Mouse (Mus musculus) liver, embryonic 14.5 days (tissue): ENCODE measurements around the gene Lgals9. TPM values are rescaled to one million over a fixed set of nuclear protein-coding genes. Genes with fewer than 3 reads are reported as not detected.

Experiments used
- ATAC-seq: fragments of 200-750 bp; cut with Nextera tagmentation; 2 replicates; pipeline ENCODE4 v1.8.0; 2017; ENCODE audit warnings: moderate number of reproducible peaks, mild to moderate bottlenecking, moderate library complexity; ENCODE audit not compliant: insufficient read depth
- DNase-seq, 3 experiments: peaks; one replicate each; pipeline ENCODE4 v3.0.0-alpha.2; 2012 to 2013; ENCODE audit warnings: low read depth in 3 of 3, low spot score in 3 of 3
- H3K27ac ChIP-seq: fragments of 300-500 bp; sonication (generic); 2 replicates; pipeline ENCODE4 v1.5.1; 2014; ENCODE audit warnings: moderate library complexity, mild to moderate bottlenecking, control low read depth, inconsistent platforms
- H3K27me3 ChIP-seq: fragments of 300-500 bp; sonication (generic); 2 replicates; pipeline ENCODE4 v1.6.1; 2014; ENCODE audit warnings: mild to moderate bottlenecking, low read length, moderate library complexity; ENCODE audit not compliant: control insufficient read depth, insufficient read depth
- H3K36me3 ChIP-seq: fragments of 300-500 bp; sonication (generic); replicated peaks from 2 replicates; pipeline ENCODE4 v1.6.1; 2014; ENCODE audit warnings: low read depth; ENCODE audit not compliant: control insufficient read depth, insufficient read depth
- H3K4me1 ChIP-seq, 2 experiments: fragments of 200-500 bp in 1 of 2; fragments of 300-500 bp in 1 of 2; sonication (generic) in 1 of 2; replicated peaks; 2 replicates each; pipeline ENCODE4 v1.6.1; 2012 to 2014; ENCODE audit warnings: antibody characterized with exemption in 1 of 2, inconsistent platforms in 1 of 2, low read length in 1 of 2; ENCODE audit not compliant: control insufficient read depth in 2 of 2, insufficient read depth in 2 of 2
- H3K4me2 ChIP-seq: fragments of 300-500 bp; sonication (generic); 2 replicates; pipeline ENCODE4 v1.6.1; 2014; ENCODE audit warnings: low read depth, mild to moderate bottlenecking, control low read depth, moderate library complexity
- H3K4me3 ChIP-seq, 2 experiments: fragments of 200-500 bp in 1 of 2; fragments of 300-500 bp in 1 of 2; sonication (generic) in 1 of 2; 2 replicates each; pipeline ENCODE4 v1.5.1; 2012 to 2014; ENCODE audit warnings: low read depth in 2 of 2, low read length in 2 of 2, mild to moderate bottlenecking in 2 of 2, control low read depth in 1 of 2, inconsistent platforms in 1 of 2, moderate library complexity in 1 of 2; ENCODE audit not compliant: insufficient read depth in 1 of 2
- H3K9ac ChIP-seq: fragments of 300-500 bp; sonication (generic); replicated peaks from 2 replicates; pipeline ENCODE4 v1.6.1; 2014; ENCODE audit warnings: mild to moderate bottlenecking, control low read depth, moderate library complexity
- H3K9me3 ChIP-seq: fragments of 300-500 bp; sonication (generic); 2 replicates; pipeline ENCODE4 v1.6.1; 2016; ENCODE audit warnings: low read length, mixed read lengths; ENCODE audit not compliant: control insufficient read depth
- CTCF ChIP-seq: IDR thresholded peaks from 2 replicates; pipeline ENCODE4 v1.5.1; 2016; ENCODE audit warnings: antibody characterized with exemption, low read depth, control low read depth
- EP300 ChIP-seq: IDR thresholded peaks from 2 replicates; pipeline ENCODE4 v1.6.1; 2016; ENCODE audit warnings: antibody characterized with exemption, low read depth
- WGBS: fragments of 180-500 bp; shearing (Covaris S2); extraction: QIAGEN DNeasy Blood & Tissue Kit; methylation state at CpG from one replicate; pipeline ENCODE4 v1.1.7; 2014; ENCODE audit not compliant: insufficient replicate concordance; 5-methylcytosine and 5-hydroxymethylcytosine counted together
- polyA plus RNA-seq, 2 experiments: library from polyadenylated mRNA; depleted of rRNA in 1 of 2; stranded (reverse) in 1 of 2; unstranded in 1 of 2; fragments of >200 nt; fragmentation: Nextera tagmentation in 1 of 2; extraction: Ambion mirVana in 1 of 2; gene quantifications; 2 replicates each; pipeline versions ENCODE4 v1.2.1 to v1.2.3; 2012 to 2014

Gene Lgals9
- polyA plus RNA-seq, 2 experiments = 58.5 to 93.6 TPM

- Histone ChIP-seq H3K4me2 (no peak within 1 kb of the TSS), H3K27me3 (peaks cover 24% of the 10 kb centered on the region), H3K36me3 (no peaks in the 10 kb centered on the region), H3K4me3 (no peak within 1 kb of the TSS), H3K9me3 (no peaks in the 10 kb centered on the region), H3K4me1 (no peaks in the 10 kb centered on the region), H3K27ac (no peak within 1 kb of the TSS), H3K9ac (no peak within 1 kb of the TSS)
- TF ChIP-seq CTCF (no peak), EP300 (no peak)
- DNase-seq (no peak), ATAC-seq (no peak)
- WGBS = 27% methylated on average over 6 of the region's 6 CpGs
Observed at GRCm38 (mm10) chr11:78920411-78920939, 64.3 kb downstream of the Lgals9 start, which contains the start of gene Nos2. Nos2 (plus strand) TSS chr11:78920787.

GRCm38 (mm10) chr11:78919745-78920144 is 65.0 kb downstream of the Lgals9 start:
- Histone ChIP-seq H3K36me3 (no peaks in the 10 kb centered on the region), H3K27ac (no peak overlapping the region), H3K27me3 (peaks cover 17% of the 10 kb centered on the region), H3K4me1 (no peaks in the 10 kb centered on the region), H3K4me3 (no peak overlapping the region), H3K9me3 (no peaks in the 10 kb centered on the region), H3K9ac (no peak overlapping the region), H3K4me2 (no peak overlapping the region)
- WGBS = 41% methylated on average over 4 of the region's 4 CpGs
- DNase-seq = no peak
- TF ChIP-seq CTCF (no peak), EP300 (no peak)
- ATAC-seq = no peak

GRCm38 (mm10) chr11:78916410-78916809 is 68.3 kb downstream of the Lgals9 start:
- DNase-seq (no peak), ATAC-seq (no peak)
- no peak overlapping the region for H3K4me3 ChIP-seq
- H3K9ac ChIP-seq = no peak overlapping the region
- no peaks in the 10 kb centered on the region for H3K36me3 ChIP-seq
- H3K4me2 ChIP-seq = no peak overlapping the region
- no peaks in the 10 kb centered on the region for H3K4me1 ChIP-seq
- H3K9me3 ChIP-seq = no peaks in the 10 kb centered on the region
- H3K27ac ChIP-seq = no peak overlapping the region
- 44% methylated on average over 1 of the region's 1 CpGs for WGBS
- TF ChIP-seq EP300 (no peak), CTCF (no peak)
- H3K27me3 ChIP-seq = no peaks in the 10 kb centered on the region

GRCm38 (mm10) chr11:78915473-78915872 is 69.3 kb downstream of the Lgals9 start:
- ATAC-seq = no peak
- no peak overlapping the region for H3K9ac ChIP-seq
- TF ChIP-seq CTCF (no peak), EP300 (no peak)
- H3K4me3 ChIP-seq = no peak overlapping the region
- H3K9me3 ChIP-seq = no peaks in the 10 kb centered on the region
- no peaks in the 10 kb centered on the region for H3K4me1 ChIP-seq
- no peak for DNase-seq
- H3K4me2 ChIP-seq = no peak overlapping the region
- whole genome bisulfite sequencing = 47% methylated on average over 6 of the region's 6 CpGs
- no peak overlapping the region for H3K27ac ChIP-seq
- H3K27me3 ChIP-seq = no peaks in the 10 kb centered on the region
- H3K36me3 ChIP-seq = no peaks in the 10 kb centered on the region

Other genes with a start within 250 kb of the Lgals9 start
- gene Ccnq, start 233.2 kb downstream of the Lgals9 start, polyA plus RNA-seq (2012; rRNA removed) = 18.3 and 21.0 TPM in 2 replicates
- 19.8 and 20.0 TPM in 2 replicates for gene Ccnq, start 233.2 kb downstream of the Lgals9 start, polyA plus RNA-seq (2014; fragmentation: Nextera tagmentation; extraction: Ambion mirVana)
- gene Lyrm9, start 158.4 kb downstream of the Lgals9 start, polyA plus RNA-seq (2012; rRNA removed) = 3.8 and 12.4 TPM in 2 replicates
- 18.1 and 20.4 TPM in 2 replicates for gene Lyrm9, start 158.4 kb downstream of the Lgals9 start, polyA plus RNA-seq (2014; fragmentation: Nextera tagmentation; extraction: Ambion mirVana)
- 0.02 TPM in 2 replicates for gene Nos2, start 64.2 kb downstream of the Lgals9 start, polyA plus RNA-seq (2012; rRNA removed)
- 0.04 TPM in 1 of 2 replicates, not detected in the other for gene Nos2, start 64.2 kb downstream of the Lgals9 start, polyA plus RNA-seq (2014; fragmentation: Nextera tagmentation; extraction: Ambion mirVana)
- 3.2 and 4.0 TPM in 2 replicates for gene Ksr1, start 161.5 kb upstream of the Lgals9 start, polyA plus RNA-seq (2012; rRNA removed)
- gene Ksr1, start 161.5 kb upstream of the Lgals9 start, polyA plus RNA-seq (2014; fragmentation: Nextera tagmentation; extraction: Ambion mirVana) = 1.7 and 2.8 TPM in 2 replicates